Mouse (Mus musculus) heart, postnatal 0 days (tissue): ENCODE data around the gene Cox17.

Experiments used
- CTCF ChIP-seq: IDR thresholded peaks from 2 replicates; pipeline ENCODE4 v1.5.1; 2016; ENCODE audit warnings: antibody characterized with exemption, control low read depth, low read depth
- EP300 ChIP-seq: IDR thresholded peaks from 2 replicates; pipeline ENCODE4 v1.6.1; 2016; ENCODE audit warnings: antibody characterized with exemption, low read depth

- TF ChIP-seq EP300 (no peak), CTCF (no peak)
Observed at GRCm38 (mm10) chr16:38352851-38353250, 6.1 kb downstream of the Cox17 start.
